Mouse (Mus musculus): ENCODE measurements around the gene Map7. TPM values are rescaled to one million over a fixed set of nuclear protein-coding genes. Genes with fewer than 3 reads are reported as not detected.

The Map7 gene
- total RNA-seq, 2 experiments from 2014 or later, result 47.0 to 52.5 TPM

- intact Hi-C loops (cut with DNase I), result no loop called here
- DNase-seq (ENCODE audit: extremely low spot score in 1 of 2, low spot score in 2 of 2), result peak; percentile 49 to 65
Measured at GRCm38 (mm10) chr10:20149121-20149834, 1.0 kb downstream of the Map7 start.

DNA sequence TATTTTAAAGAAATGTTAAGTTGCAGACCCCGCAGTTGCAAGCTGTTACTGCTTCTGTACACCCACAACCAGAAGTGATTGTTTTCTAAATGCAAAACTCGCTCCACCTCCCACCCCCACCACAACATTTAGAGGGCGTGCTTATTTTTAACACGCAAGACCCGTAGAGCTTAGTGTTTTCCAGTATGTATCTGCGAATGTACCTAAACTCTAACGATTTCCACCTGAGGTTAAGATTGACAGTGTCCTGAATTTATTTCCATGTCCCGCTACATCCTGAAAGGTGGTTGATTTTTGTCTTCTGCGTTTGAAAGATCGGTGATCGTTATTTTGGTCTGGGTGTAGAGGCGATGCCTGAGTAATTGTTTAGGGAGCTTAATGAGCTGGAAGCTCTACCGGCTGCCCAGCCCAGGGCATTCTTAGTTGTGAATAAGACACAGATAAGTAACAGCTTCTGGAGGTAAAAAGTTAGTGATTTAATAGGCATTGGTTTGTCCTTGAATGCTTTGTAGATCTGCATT lies 1.6 kb downstream of the Map7 start:
- DNase-seq (ENCODE audit: extremely low spot score in 1 of 2, low spot score in 2 of 2), result no peak
- intact Hi-C loops (cut with DNase I), result no loop called here

DNA sequence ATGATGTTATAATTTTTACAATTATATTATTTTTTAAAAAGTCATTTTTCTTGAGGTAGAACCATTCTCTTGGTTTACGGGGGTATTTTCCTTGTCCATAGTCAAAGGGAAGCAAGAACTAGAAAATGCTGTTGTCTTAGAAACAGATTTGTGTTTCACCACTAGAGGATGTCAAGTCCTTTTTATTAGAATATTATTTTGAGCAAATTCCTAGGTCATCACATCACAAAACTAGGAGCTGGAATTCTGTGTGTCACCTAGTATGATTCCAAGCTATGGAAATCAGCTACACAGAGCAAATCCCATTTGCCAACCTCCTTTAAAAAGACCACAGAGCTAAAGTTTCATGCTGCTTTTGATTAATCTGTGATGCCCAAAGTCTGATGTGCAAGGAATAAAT lies 3.9 kb downstream of the Map7 start:
- no peak for DNase-seq (ENCODE audit: extremely low spot score in 1 of 2, low spot score in 2 of 2)
- intact Hi-C loops (cut with DNase I), result no loop called here

DNA sequence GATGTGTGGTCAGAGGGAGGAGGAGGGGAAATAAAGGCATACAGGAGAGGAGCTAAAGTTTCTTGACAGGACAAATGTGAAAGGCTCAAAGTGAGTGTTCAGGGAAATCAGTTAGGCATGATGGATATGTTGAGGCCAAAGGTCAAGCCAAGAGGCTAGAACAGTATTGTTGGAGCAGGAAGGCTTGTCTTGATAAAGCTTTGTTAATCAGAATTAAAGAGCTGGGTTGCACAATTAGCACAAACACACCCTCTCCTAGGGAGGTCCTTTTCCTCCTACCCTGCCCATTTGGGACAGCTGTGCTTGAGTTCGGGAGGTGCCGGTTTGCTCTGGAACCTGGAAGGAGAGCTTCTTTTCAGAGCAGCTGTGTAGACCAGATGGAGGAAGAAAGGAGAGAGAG lies 5.2 kb downstream of the Map7 start:
- intact Hi-C loops (cut with DNase I), result no loop called here
- DNase-seq (ENCODE audit: extremely low spot score in 1 of 2, low spot score in 2 of 2), result no peak

- intact Hi-C loops (cut with DNase I), result no loop called here
- no peak for DNase-seq (ENCODE audit: extremely low spot score in 1 of 2, low spot score in 2 of 2)
Measured at GRCm38 (mm10) chr10:20155401-20155800, 7.1 kb downstream of the Map7 start.

GRCm38 (mm10) chr10:20157021-20157726 lies 8.9 kb downstream of the Map7 start:
- intact Hi-C loops (cut with DNase I), result no loop called here
- no peak for DNase-seq (ENCODE audit: extremely low spot score in 1 of 2, low spot score in 2 of 2)

GRCm38 (mm10) chr10:20158756-20159155 lies 10.5 kb downstream of the Map7 start:
- intact Hi-C loops (cut with DNase I), result no loop called here
- no peak for DNase-seq (ENCODE audit: extremely low spot score in 1 of 2, low spot score in 2 of 2)

DNA sequence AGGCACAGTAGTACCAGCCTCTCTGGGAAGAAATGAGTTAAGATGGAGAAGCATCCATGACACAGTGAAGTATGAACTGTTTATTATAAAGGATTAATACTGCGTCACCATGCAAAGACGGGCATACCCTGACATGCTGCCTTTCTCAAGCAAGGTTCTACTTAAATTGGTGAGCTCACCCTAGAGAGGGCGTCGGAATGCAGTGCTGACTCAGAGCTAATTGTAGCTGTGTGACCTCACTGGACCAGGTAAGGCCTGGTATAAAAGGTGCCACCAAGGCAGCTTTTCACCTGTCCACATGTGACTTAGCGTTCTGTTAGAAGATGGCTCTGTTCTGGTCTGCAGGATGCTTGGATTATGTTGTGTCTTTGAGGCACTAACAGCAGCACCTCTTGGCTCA lies 11.0 kb downstream of the Map7 start:
- intact Hi-C loops (cut with DNase I), result no loop called here
- DNase-seq (ENCODE audit: extremely low spot score in 1 of 2, low spot score in 2 of 2), result no peak

GRCm38 (mm10) chr10:20160914-20161313 lies 12.6 kb downstream of the Map7 start:
- intact Hi-C loops (cut with DNase I), result no loop called here

DNA sequence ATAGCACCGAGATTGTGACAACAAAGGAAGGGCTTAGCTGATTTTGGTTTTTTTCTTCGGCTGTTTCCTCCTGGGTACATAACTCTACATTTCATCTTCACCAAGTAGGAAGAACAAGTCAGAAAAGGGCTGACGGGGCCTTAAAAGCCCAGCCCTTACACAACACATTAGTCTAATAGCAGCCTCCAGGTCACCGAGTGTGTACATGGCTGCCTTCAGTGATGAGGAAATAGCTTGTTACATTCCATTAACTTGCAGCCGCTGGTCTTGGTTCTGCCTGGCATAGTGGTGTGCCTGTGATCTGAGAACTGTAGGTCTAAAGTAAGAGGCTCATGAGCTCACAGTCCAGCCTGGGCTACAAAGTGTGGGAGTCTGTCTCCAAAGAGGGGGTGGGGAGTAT lies 16.5 kb downstream of the Map7 start:
- DNase-seq (ENCODE audit: extremely low spot score in 1 of 2, low spot score in 2 of 2), result no peak
- intact Hi-C loops (cut with DNase I), result no loop called here

More at GRCm38 (mm10) chr10:20160914-20161313, 12.6 kb downstream of the Map7 start:
- no peak for DNase-seq (ENCODE audit: extremely low spot score in 1 of 2, low spot score in 2 of 2)

DNA sequence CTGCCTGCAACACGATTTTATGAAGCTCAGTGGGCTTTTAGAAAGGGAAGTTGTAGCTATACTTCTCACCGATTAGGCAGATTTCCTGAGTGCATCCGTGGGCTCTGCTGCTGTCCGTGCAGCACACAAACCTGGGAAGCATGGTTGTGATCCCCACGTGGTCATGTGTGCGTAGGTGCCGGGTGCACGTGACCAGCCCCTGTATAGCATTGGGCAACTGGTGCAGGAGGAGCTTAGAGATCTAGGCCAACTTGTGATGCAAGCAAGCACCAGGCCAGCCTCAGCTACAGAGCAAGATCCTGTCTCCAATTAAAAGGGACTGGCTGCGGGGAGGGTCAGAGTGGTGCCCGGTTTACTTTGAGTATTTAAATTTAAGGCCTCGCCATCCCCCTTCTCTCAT lies 18.5 kb downstream of the Map7 start:
- intact Hi-C loops (cut with DNase I), result no loop called here
- DNase-seq (ENCODE audit: extremely low spot score in 1 of 2, low spot score in 2 of 2), result no peak

DNA sequence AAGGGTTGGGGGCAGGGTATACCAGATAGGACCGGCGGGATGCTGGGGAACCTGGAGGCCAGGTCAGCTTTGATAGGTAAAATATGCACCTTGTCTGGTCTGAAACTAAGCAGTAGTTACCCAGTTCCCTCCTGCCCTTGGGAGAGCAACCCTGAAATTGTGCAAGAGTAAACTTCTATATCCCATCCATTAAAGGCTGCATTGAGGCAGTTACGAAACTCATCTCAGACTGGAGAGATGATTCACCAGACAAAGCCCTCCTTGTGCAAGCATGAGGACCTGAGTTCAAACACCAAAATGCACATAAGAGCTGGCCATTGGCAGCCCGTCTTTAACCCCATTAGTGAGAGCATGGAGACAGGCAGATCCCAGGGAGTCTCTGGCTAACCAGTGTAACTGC lies 19.2 kb downstream of the Map7 start:
- no peak for DNase-seq (ENCODE audit: extremely low spot score in 1 of 2, low spot score in 2 of 2)
- intact Hi-C loops (cut with DNase I), result no loop called here

GRCm38 (mm10) chr10:20169182-20169674 lies 21.0 kb downstream of the Map7 start:
- DNase-seq (ENCODE audit: extremely low spot score in 1 of 2, low spot score in 2 of 2), result no peak
- intact Hi-C loops (cut with DNase I), result no loop called here

DNA sequence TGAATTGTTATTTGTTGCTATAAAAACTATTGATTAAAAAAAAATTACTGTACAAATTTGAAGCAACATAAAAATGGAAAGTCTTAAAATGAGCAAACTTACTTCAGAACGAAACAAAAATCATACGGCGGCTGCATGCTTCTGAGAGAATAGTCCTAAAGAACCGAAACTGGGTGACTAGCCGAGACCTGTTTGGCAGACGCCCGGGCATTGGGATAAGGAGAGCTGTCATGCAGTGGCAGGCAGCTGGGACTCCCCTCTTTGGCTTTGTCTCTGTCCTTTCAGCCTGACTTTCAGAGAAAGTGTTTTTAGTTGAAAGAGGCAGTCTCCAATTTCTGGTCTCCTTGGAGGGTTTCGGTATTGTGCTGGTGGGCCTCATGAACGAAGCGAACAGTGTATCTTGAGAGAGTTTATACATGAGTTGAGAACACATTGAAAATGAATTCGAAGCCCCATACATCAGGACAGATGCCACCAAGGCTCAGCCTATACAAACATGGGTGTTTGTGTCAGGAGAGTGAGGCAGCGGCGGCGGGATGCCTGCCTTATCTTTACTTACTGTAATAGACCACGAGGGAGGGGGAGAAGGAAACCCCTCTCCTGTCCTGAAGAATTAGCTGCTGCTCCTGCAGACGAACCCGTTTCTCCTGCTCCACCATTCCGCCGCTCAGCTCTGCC lies 21.8 kb downstream of the Map7 start:
- DNase-seq (ENCODE audit: extremely low spot score in 1 of 2, low spot score in 2 of 2), result no peak
- intact Hi-C loops (cut with DNase I), result no loop called here

GRCm38 (mm10) chr10:20170605-20171088 lies 22.4 kb downstream of the Map7 start:
- intact Hi-C loops (cut with DNase I), result no loop called here
- DNase-seq (ENCODE audit: extremely low spot score in 1 of 2, low spot score in 2 of 2), result peak; percentile 76 to 88

GRCm38 (mm10) chr10:20171209-20171608 lies 22.9 kb downstream of the Map7 start:
- DNase-seq (ENCODE audit: extremely low spot score in 1 of 2, low spot score in 2 of 2), result no peak
- intact Hi-C loops (cut with DNase I), result no loop called here

DNA sequence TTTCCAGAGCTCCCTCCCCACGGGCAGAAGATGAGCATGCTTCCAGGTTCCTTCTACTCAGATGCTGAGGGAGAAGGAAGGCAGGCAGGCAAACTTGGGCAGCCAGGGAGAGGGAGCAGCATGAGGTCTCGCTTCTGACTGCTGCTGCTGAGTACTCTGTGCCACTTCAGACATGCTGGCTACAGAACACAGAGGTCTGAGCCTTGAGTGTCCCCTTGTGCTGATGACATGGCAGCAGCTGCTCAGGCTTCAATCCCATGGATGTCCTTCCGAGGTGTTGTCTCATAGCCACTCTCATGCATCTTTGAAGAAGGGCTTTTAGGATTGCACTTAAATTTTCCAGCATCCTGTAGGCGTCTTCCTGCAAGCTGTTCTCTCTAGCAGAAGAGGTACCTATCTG lies 23.5 kb downstream of the Map7 start:
- intact Hi-C loops (cut with DNase I), result no loop called here
- no peak for DNase-seq (ENCODE audit: extremely low spot score in 1 of 2, low spot score in 2 of 2)

DNA sequence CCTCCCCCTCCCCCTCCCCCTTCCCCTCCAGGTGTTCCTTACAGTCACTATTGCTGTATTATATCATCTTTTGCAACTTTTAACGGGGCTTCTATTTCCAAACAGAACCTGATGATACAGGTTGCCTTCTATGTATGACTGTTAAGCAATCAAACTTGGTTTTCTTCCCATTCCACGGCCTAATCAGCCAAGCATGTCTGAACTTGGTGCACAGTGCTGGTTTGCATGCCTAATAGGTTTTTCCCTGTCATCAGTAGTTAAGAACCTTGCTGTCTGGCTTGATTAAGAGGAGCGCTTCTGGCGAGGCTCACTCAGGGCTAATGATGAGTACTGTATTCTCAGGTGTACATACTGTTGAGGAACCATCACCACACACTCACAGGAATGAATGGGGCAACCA lies 25.5 kb downstream of the Map7 start:
- no peak for DNase-seq (ENCODE audit: extremely low spot score in 1 of 2, low spot score in 2 of 2)
- intact Hi-C loops (cut with DNase I), result no loop called here

GRCm38 (mm10) chr10:20176054-20176453 lies 27.8 kb downstream of the Map7 start:
- no peak for DNase-seq (ENCODE audit: extremely low spot score in 1 of 2, low spot score in 2 of 2)
- intact Hi-C loops (cut with DNase I), result no loop called here

All from left cerebral cortex, postnatal 10 days (tissue).